Mouse (Mus musculus) forebrain, embryonic 16.5 days (tissue): ENCODE measurements around the gene Shroom1. TPM values are rescaled to one million over a fixed set of nuclear protein-coding genes. Genes with fewer than 3 reads are reported as not detected.

Source experiments
- ATAC-seq: fragments of 200-750 bp; cut with Nextera tagmentation; 2 replicates; pipeline ENCODE4 v1.8.0; 2017; ENCODE audit warnings: mild to moderate bottlenecking, moderate library complexity
- H3K27ac ChIP-seq: fragments of 300-500 bp; sonication (generic); 2 replicates; pipeline ENCODE4 v1.5.1; 2014; ENCODE audit warnings: low read length, control low read depth
- H3K27me3 ChIP-seq: fragments of 300-500 bp; sonication (generic); replicated peaks from 2 replicates; pipeline ENCODE4 v1.6.1; 2014; ENCODE audit warnings: low read length; ENCODE audit not compliant: control insufficient read depth, insufficient read depth
- H3K36me3 ChIP-seq: fragments of 300-500 bp; sonication (generic); 2 replicates; pipeline ENCODE4 v1.6.1; 2014; ENCODE audit not compliant: control insufficient read depth, insufficient read depth
- H3K4me1 ChIP-seq: fragments of 300-500 bp; sonication (generic); replicated peaks from 2 replicates; pipeline ENCODE4 v1.6.1; 2014; ENCODE audit warnings: low read length; ENCODE audit not compliant: control insufficient read depth, insufficient read depth
- H3K4me2 ChIP-seq: fragments of 300-500 bp; sonication (generic); 2 replicates; pipeline ENCODE4 v1.6.1; 2014; ENCODE audit warnings: mild to moderate bottlenecking, low read length, control low read depth
- H3K4me3 ChIP-seq: fragments of 300-500 bp; sonication (generic); replicated peaks from 2 replicates; pipeline ENCODE4 v1.5.1; 2014; ENCODE audit warnings: mild to moderate bottlenecking, low read length, control low read depth
- H3K9ac ChIP-seq: fragments of 300-500 bp; sonication (generic); replicated peaks from 2 replicates; pipeline ENCODE4 v1.6.1; 2014; ENCODE audit warnings: low read depth, low read length, control low read depth
- H3K9me3 ChIP-seq: fragments of 300-500 bp; sonication (generic); 2 replicates; pipeline ENCODE4 v1.6.1; 2016; ENCODE audit warnings: low read length; ENCODE audit not compliant: control insufficient read depth
- WGBS: fragments of 180-500 bp; shearing (Covaris S2); extraction: QIAGEN DNeasy Blood & Tissue Kit; methylation state at CpG from one replicate; pipeline ENCODE4 v1.1.7; 2014; 5-methylcytosine and 5-hydroxymethylcytosine counted together
- polyA plus RNA-seq: library from polyadenylated mRNA; unstranded; fragments of >200 nt; fragmentation: Nextera tagmentation; extraction: Ambion mirVana; gene quantifications from 2 replicates; pipeline ENCODE4 v1.2.1, GENCODE M21; 2015

The Shroom1 gene
- polyA plus RNA-seq, 1 experiment from 2014 or later: 2.2 TPM

DNA sequence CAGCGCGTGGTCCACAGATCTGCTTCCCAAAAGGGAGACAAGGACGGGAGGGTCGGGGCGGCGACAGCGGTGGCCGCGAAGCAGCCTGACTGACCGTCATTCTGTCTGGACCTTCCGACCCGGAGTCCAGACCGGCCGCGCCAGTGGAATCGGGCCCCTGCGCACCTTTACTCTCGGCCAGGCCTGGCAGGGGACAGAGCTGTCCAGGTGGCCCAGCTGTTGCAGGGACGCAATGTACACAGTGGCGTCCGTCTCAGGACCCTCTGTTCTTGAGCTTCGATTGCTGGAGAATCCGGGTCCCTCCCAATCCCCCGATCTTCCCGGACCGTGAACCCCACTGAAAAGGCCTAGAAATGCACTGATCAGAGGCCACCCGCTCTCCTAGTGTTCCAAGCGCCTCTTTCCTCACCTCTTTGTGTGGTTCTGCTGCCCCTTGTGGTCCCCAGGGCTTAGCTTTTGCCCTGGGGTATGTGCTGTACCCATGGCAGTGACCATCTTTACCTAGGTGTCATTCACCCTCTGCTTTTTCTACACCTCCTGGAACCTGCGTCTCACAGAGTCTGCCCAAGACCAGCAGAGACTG lies 458 bp downstream of the Shroom1 start:
- Histone ChIP-seq H3K27me3 (peaks cover 27% of the 10 kb centered on the region), H3K4me3 (peak overlapping the region; percentile 49), H3K9me3 (no peaks in the 10 kb centered on the region), H3K27ac (no peak overlapping the region), H3K4me1 (peaks cover 8% of the 10 kb centered on the region), H3K36me3 (no peaks in the 10 kb centered on the region), H3K4me2 (peak overlapping the region; percentile 78), H3K9ac (peak overlapping the region; percentile 49)
- 4% methylated on average over 29 of the region's 29 CpGs for WGBS
- ATAC-seq: no peak

DNA sequence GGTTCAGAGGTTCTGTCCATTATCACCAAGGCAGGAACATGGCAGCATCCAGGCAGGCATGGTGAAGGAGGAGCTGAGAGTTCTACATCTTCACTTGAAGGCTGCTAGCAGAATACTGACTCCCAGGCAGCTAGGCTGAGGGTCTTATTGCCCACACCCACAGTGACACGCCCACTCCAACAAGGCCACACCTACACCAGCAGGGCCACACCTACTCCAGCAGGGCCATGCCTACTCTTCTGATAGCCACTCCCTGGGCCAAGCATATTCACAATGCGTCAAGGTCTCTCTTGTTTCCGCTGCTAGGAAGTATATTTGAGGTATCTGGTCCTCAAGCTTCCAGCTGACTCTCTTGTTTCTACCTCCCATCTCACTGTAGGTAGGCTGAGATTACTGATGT lies 2.0 kb downstream of the Shroom1 start:
- peaks cover 42% of the 10 kb centered on the region for H3K27me3 ChIP-seq
- H3K27ac ChIP-seq: no peak overlapping the region
- ATAC-seq: no peak
- no peak overlapping the region for H3K9ac ChIP-seq
- 71% methylated on average over 3 of the region's 3 CpGs for WGBS
- no peak overlapping the region for H3K4me2 ChIP-seq
- peaks cover 17% of the 10 kb centered on the region for H3K4me1 ChIP-seq
- no peak overlapping the region for H3K4me3 ChIP-seq
- H3K36me3 ChIP-seq: no peaks in the 10 kb centered on the region
- no peaks in the 10 kb centered on the region for H3K9me3 ChIP-seq

DNA sequence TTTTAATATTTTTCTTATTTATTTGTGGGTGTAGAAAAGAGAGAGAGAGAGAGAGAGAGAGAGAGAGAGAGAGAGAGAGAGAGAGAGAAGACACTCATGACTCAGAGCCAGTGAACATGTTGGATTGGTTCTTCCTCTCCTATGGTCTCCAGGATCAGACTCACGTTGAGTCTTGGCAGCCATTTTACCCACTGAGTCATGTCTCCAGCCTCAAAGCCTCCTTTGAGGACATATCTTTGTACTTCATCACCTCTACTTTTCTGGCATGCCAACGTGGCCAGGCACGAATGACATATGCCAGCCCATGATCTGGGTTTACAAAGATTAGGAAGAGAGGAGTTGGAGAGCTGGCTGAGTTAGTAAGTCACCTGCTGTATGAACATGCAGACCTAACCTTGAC lies 3.2 kb downstream of the Shroom1 start:
- no peak for ATAC-seq
- H3K4me2 ChIP-seq: no peak overlapping the region
- H3K27ac ChIP-seq: no peak overlapping the region
- no peak overlapping the region for H3K9ac ChIP-seq
- H3K9me3 ChIP-seq: no peaks in the 10 kb centered on the region
- H3K4me1 ChIP-seq: peaks cover 18% of the 10 kb centered on the region
- no peaks in the 10 kb centered on the region for H3K36me3 ChIP-seq
- WGBS: 81% methylated on average over 3 of the region's 3 CpGs
- H3K4me3 ChIP-seq: no peak overlapping the region
- peaks cover 54% of the 10 kb centered on the region for H3K27me3 ChIP-seq

DNA sequence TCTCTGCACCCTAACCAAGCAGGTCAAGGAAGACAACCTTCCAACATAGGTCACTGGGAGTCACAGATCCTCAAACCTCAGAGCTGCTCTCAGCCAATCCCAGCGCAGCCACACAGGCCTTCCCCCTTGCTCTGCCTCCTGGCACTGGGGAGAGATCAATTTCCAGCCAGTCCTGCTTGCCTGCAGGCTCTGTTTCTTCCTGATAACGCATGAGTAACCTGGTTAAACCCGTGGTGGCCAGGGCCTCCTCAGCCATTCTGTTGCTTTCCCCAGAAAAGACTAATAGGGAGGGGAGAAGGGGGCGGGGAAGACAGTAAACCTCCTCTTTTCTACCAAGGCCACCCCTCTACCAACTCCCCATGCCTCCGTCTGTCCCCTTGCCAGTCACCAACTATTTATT lies 4.7 kb downstream of the Shroom1 start:
- 16% methylated on average over 5 of the region's 5 CpGs for WGBS
- no peaks in the 10 kb centered on the region for H3K9me3 ChIP-seq
- no peak overlapping the region for H3K9ac ChIP-seq
- no peaks in the 10 kb centered on the region for H3K36me3 ChIP-seq
- no peak overlapping the region for H3K27ac ChIP-seq
- peaks cover 25% of the 10 kb centered on the region for H3K4me1 ChIP-seq
- ATAC-seq: no peak
- H3K27me3 ChIP-seq: peaks cover 59% of the 10 kb centered on the region
- H3K4me2 ChIP-seq: no peak overlapping the region
- no peak overlapping the region for H3K4me3 ChIP-seq

DNA sequence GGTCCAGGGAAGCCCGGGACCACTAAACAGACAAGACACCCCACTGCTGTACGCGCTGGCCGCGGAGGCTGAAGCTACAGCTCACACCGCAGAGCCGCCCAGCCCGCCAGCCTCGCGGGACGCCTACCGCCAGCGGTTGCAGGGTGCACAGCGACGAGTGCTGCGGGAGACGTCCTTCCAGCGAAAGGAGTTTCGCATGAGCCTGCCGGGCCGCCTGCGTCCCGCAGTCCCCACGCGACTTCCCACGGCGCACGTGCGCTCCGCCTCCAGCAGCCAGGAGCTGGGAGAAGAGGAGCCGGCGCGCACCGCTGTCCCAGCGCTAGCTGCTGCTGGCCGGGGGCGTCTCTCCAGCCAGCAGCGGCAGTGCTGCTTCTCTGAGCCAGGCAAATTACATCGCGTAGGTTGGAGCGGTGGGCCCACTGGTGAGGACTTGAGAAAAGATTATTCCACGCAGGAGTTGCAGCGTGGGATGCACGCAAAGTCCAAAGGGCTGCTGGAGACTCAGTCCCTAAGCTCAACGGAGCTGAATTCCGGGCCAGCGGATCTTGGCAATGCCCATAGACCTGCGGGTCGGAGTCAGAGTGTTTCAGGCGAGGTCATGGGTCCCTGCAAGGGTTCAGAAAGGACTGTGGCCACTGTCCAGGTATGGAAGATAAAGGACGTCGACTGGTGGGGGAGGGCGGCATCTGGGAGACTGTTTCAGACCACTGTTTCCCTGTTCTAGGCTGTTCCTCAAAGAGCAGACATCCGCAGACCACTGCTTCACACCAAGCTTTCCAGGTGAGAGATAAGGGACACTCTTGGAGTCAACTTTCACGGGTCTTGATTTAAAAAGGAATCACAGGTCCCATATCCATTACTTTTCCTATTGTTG lies 6.8 kb downstream of the Shroom1 start:
- no peak overlapping the region for H3K27ac ChIP-seq
- H3K36me3 ChIP-seq: no peaks in the 10 kb centered on the region
- peaks cover 20% of the 10 kb centered on the region for H3K4me1 ChIP-seq
- WGBS: 5% methylated on average over 53 of the region's 55 CpGs
- peak overlapping the region; percentile 46 for H3K9ac ChIP-seq
- H3K4me3 ChIP-seq: peak overlapping the region; percentile 45
- H3K9me3 ChIP-seq: no peaks in the 10 kb centered on the region
- peak overlapping the region; percentile 75 for H3K4me2 ChIP-seq
- no peak for ATAC-seq
- peaks cover 50% of the 10 kb centered on the region for H3K27me3 ChIP-seq

DNA sequence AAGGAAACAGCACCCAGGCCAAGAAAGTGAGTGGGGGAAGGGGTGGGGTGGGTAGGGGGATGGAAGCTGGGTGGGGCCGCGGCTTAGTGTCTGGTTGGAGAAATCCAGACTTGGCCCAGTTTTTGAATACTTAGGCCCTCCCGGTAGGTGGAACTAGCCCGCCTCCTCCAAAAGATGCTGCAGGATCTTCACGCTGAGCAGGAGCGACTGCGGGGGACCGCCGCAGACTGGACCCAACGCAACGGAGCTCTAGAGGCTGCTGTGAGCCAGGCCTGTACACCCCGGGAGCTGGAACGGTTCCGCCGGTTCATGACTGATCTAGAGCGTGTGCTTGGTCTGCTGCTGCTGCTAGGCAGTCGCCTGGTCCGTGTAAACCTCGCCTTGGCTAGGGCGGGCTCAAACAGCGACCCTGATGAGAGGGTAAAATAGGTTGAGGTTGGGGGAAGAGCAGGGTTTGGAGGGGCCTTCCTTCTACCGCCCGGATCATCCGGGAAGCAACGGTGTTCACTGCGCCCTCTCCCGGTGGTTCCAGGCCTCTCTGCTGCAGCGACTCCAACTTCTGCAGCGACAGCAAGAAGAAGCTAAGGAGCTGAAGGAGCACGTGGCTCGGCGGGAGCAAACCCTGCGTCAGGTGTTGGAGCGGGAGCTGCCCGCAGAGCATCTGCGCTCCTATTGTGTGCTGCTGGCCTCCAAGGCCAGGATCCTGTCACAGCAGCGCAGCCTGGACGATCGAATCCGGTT lies 9.4 kb downstream of the Shroom1 start:
- WGBS: 8% methylated on average over 40 of the region's 40 CpGs
- Histone ChIP-seq H3K4me3 (peak overlapping the region; percentile 42), H3K4me2 (peak overlapping the region; percentile 62), H3K9ac (peak overlapping the region; percentile 60), H3K27me3 (peaks cover 48% of the 10 kb centered on the region), H3K4me1 (peaks cover 37% of the 10 kb centered on the region), H3K36me3 (no peaks in the 10 kb centered on the region), H3K27ac (no peak overlapping the region), H3K9me3 (no peaks in the 10 kb centered on the region)
- peak; percentile 61 for ATAC-seq

DNA sequence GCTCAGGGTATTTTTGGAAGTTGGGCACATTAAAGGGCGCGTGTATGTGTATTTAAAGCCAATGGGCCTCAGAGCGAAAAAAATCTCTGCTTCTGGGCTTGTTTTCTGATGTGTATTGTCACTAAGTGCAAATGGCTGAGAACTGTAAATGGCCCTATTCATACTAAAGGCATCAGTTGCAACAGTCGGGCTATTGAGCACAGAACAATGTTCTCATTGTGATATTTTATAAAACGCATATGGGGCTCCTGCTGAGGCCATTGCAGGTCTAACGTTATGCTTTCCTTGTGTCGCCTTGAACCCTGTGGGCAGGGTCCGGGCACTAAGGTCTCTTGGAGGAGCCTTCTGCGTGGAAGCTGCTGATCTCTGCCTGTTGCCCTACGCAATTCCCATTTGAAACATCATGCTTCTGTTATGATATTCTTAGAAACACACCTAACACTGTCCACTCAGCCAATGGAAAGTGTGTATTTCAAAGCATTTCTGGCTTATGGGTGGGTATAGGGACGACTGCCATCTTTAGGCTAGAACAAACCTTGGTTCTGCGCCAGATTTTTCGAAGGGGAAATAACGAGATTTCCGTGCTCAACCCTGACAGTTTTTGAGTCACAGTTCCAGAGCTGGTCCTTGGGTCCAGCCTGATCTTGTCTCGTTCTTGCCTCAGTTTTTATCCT lies 12.4 kb downstream of the Shroom1 start:
- no peak overlapping the region for H3K4me3 ChIP-seq
- peak overlapping the region; percentile 52 for H3K4me2 ChIP-seq
- H3K9me3 ChIP-seq: no peaks in the 10 kb centered on the region
- ATAC-seq: no peak; the same call in 1 of the 2 replicates
- peaks cover 32% of the 10 kb centered on the region for H3K4me1 ChIP-seq
- no peaks in the 10 kb centered on the region for H3K36me3 ChIP-seq
- WGBS: 17% methylated on average over 16 of the region's 16 CpGs
- H3K27me3 ChIP-seq: peaks cover 19% of the 10 kb centered on the region
- no peak overlapping the region for H3K9ac ChIP-seq
- H3K27ac ChIP-seq: no peak overlapping the region

DNA sequence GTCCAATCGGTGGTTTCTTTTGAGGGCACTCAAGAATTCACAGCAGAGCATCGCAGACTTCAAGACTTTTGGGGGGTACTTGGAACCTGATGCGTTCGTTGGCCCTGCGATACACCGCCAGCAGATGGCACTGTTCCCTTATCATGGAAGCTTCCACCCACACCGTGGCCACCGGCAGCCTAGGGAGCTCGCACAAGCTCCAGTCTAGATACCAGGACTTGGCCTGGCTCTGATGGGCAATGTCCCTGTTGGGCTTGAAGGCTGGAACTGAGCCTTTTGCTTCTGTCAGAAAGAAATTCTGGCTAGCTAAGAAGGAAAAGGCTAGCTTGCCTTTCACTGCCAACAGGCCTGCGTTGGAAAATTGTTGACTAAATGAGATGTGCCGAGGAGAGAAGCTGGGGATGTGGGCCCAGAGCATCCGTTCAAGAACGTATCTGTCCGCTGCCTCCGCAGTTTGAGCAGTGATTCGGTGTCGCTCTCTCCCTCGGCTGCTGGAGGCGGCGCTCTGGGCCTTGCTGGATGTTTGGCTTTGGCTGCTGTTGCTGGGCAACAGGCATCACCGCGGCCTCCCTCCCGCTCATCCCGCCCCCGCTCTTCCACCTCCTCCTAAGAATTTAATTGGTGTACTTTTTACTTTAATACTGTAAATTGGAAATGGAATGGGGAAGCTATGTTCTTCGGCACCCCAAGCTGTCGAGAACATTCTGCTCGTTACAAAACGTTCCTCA lies 13.1 kb downstream of the Shroom1 start, which contains the start of gene Gm9837:
Gene Gm9837, minus strand, starts transcription at position 512 of the 728 bp plus-strand sequence.
- Histone ChIP-seq H3K4me1 (peaks cover 38% of the 10 kb centered on the region), H3K27ac (peak within 1 kb of the TSS; percentile 41; the same call in 1 of the 2 replicates), H3K9me3 (no peaks in the 10 kb centered on the region), H3K27me3 (peaks cover 12% of the 10 kb centered on the region), H3K9ac (peak within 1 kb of the TSS; percentile 4; the same call in 1 of the 2 replicates), H3K36me3 (no peaks in the 10 kb centered on the region), H3K4me2 (peak within 1 kb of the TSS; percentile 52), H3K4me3 (peak within 1 kb of the TSS; percentile 26)
- under 1% methylated on average over 29 of the region's 29 CpGs for WGBS
- peak; percentile 89 for ATAC-seq
